Mouse (Mus musculus) frontal cortex, adult (tissue): ENCODE results near the gene Atp8a2.

Source experiments
- ATAC-seq: cut with Nextera tagmentation; 2 replicates; pipeline ENCODE4 v1.9.2; 2017; ENCODE audit warnings: mild to moderate bottlenecking, moderate library complexity, mixed read lengths; ENCODE audit not compliant: low TSS enrichment

The Atp8a2 gene

DNA sequence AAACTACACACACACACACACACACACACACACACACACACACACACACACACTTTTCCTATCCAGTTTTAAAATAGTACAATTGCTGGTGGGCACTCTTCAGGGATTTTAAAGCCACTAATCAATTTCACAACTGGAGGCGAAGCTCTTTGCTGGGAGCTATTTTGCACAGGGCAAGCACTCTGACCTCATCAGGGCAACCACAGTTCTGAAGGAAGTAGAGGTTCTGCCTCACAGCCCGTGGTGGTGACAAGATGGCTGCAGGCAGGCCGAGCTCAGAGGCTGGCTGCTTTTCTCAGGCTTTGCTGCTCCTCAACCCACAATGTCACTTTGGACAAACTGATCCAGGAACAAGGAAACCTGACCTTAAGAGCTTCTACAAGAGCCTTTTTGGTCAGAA is 590.0 kb downstream of the Atp8a2 start:
- no peak for ATAC-seq

DNA sequence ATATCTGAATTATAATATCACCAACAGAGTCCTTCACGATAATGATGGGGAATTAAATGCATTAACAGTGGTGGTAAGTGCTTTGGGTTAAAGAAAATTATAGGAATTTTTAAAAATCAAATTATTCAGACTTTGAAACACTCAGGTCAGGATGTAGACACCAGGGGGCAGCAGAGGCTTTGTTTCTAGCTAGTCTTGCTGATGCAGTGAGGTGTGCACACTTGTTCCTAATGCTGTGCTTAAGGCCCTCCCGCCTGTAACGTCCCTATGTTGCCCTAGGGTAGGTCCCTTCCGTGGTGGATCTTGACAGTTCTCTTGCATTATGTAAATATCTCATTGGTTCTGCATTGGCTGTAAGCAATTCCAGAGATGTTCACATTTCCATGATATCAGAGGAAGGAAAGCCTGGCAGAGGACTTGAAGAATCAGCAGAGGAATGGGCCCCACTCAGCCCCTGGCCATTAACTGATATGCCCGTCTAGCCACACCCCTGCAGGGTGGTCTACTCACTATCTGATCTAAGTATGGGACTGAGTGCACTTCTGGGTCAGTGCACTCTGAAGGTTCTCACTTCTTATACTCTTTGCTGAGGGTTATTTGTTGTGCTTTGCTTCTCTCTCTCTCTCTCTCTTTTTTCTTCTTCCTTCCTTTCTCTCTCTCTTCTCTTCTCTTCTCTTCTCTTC is 591.2 kb downstream of the Atp8a2 start:
- ATAC-seq, result peak; percentile 72; the same call in 1 of the 2 replicates

GRCm38 (mm10) chr14:59604002-59604645 is 592.9 kb downstream of the Atp8a2 start:
- peak; percentile 77; the same call in 1 of the 2 replicates for ATAC-seq

DNA sequence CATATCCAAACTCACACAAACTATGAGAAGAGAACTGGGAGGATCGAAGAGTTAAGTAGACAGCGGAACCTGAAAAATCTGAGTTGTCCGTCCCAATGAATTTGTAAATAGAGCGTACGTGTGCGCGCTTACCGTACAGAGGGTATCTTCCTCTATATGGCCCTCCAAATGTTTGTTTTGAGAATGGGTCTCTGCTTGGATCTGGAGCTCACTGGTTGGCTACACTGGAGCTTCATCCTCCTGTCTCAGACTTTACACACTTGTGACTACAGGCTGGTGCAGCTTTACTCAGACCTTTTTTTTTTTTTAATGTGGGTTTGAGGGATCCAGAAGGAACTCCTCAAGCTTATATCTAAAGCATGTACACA is 598.7 kb downstream of the Atp8a2 start:
- ATAC-seq, result no peak; the same call in 1 of the 2 replicates

- ATAC-seq, result peak; percentile 94
Observed at GRCm38 (mm10) chr14:59597398-59598259, 599.4 kb downstream of the Atp8a2 start, which contains the start of gene Cdadc1. Gene Cdadc1, minus strand, starts transcription at chr14:59597959.

GRCm38 (mm10) chr14:59594988-59595387 is 602.0 kb downstream of the Atp8a2 start:
- no peak for ATAC-seq

DNA sequence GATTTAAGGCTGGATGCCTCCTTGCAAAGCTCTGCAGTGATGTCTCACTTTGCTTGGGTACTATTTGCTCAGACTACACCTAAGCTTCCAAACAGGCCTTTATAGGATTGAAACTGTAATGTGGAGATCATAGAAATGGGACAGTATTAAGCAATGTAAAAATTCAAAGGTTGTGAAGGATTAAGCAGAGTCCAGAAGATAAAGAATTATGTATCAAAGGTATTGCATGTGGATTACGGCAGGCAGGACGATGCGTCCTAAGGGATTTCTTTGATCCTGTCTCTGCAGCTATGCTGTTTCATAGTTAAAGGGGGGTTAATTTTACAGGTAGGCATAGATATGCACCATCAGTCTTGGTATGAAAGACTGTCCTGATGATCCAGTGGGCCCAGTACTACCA is 604.4 kb downstream of the Atp8a2 start:
- ATAC-seq, result no peak

DNA sequence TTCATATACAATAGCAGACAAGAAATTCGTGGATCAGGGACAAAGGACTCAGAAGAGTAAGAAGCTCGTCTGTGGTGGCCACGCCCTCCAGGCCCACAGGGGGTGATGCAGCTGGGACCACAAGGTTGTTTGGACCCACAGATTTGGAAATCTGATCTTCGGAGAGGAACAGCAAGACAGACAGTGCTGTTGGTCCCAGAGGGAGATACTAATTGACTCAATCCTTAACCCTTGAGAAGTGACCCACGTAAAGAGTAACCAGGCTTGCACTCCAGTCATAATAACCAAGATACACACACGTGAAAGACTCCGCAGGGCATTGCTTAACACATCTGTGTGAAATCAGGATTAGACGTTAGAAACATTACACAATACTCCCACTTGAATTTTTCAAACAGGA is 605.1 kb downstream of the Atp8a2 start:
- no peak for ATAC-seq

GRCm38 (mm10) chr14:59590614-59591013 is 606.4 kb downstream of the Atp8a2 start:
- ATAC-seq, result no peak
